Mouse (Mus musculus): ENCODE data around the gene H2al1c. TPM values are rescaled to one million over a fixed set of nuclear protein-coding genes. Genes with fewer than 3 reads are reported as not detected.

H2al1c gene
- total RNA-seq, 2 experiments from 2014 or later = not detected

Other genes starting within 250 kb of the H2al1c start
- gene H2al1a, start 6.4 kb upstream of the H2al1c start, total RNA-seq (2021) = not detected
- not detected for gene H2al1b, start 3.2 kb upstream of the H2al1c start, total RNA-seq (2021)
- gene H2al1d, start 3.2 kb downstream of the H2al1c start, total RNA-seq (2021) = not detected
- gene H2al1e, start 6.3 kb downstream of the H2al1c start, total RNA-seq (2021) = not detected
- gene H2al1f, start 9.5 kb downstream of the H2al1c start, total RNA-seq (2021) = not detected
- gene H2al1g, start 12.6 kb downstream of the H2al1c start, total RNA-seq (2021) = not detected
- not detected for gene H2al1h, start 15.8 kb downstream of the H2al1c start, total RNA-seq (2021)
- not detected for gene H2al1i, start 19.0 kb downstream of the H2al1c start, total RNA-seq (2021)
- not detected for gene H2al1j, start 22.2 kb downstream of the H2al1c start, total RNA-seq (2021)